Mouse (Mus musculus) hindbrain, postnatal 0 days (tissue): ENCODE results near the gene Pramef8. TPM values are rescaled to one million over a fixed set of nuclear protein-coding genes. Genes with fewer than 3 reads are reported as not detected.

Source experiments
- ATAC-seq: fragments of 200-750 bp; cut with Nextera tagmentation; 2 replicates; pipeline ENCODE4 v1.8.0; 2017; ENCODE audit warnings: mild to moderate bottlenecking, moderate TSS enrichment, moderate library complexity
- DNase-seq: peaks from one replicate; pipeline ENCODE4 v3.0.0-alpha.2; 2015; ENCODE audit warnings: low spot score
- H3K27ac ChIP-seq: fragments of 300-500 bp; sonication (generic); 2 replicates; pipeline ENCODE4 v1.5.1; 2014; ENCODE audit warnings: mild to moderate bottlenecking
- H3K27me3 ChIP-seq: fragments of 300-500 bp; sonication (generic); 2 replicates; pipeline ENCODE4 v1.6.1; 2014; ENCODE audit warnings: low read length, mixed read lengths; ENCODE audit not compliant: insufficient read depth
- H3K36me3 ChIP-seq: fragments of 300-500 bp; sonication (generic); 2 replicates; pipeline ENCODE4 v1.6.1; 2014; ENCODE audit warnings: low read length, mixed read lengths; ENCODE audit not compliant: insufficient read depth
- H3K4me1 ChIP-seq: fragments of 300-500 bp; sonication (generic); 2 replicates; pipeline ENCODE4 v1.6.1; 2014; ENCODE audit warnings: antibody characterized with exemption, low read length, mixed read lengths; ENCODE audit not compliant: insufficient read depth
- H3K4me2 ChIP-seq: fragments of 300-500 bp; sonication (generic); 2 replicates; pipeline ENCODE4 v1.6.1; 2014; ENCODE audit warnings: low read depth, mild to moderate bottlenecking, low read length, moderate library complexity, mixed read lengths
- H3K4me3 ChIP-seq: fragments of 300-500 bp; sonication (generic); 2 replicates; pipeline ENCODE4 v1.5.1; 2014; ENCODE audit warnings: low read length
- H3K9ac ChIP-seq: fragments of 300-500 bp; sonication (generic); replicated peaks from 2 replicates; pipeline ENCODE4 v1.6.1; 2014; ENCODE audit warnings: mild to moderate bottlenecking, low read length, moderate library complexity, mixed read lengths
- H3K9me3 ChIP-seq: fragments of 300-500 bp; sonication (generic); 2 replicates; pipeline ENCODE4 v1.6.1; 2016; ENCODE audit warnings: low read length, mixed read lengths
- CTCF ChIP-seq: IDR thresholded peaks from 2 replicates; pipeline ENCODE4 v1.5.1; 2016; ENCODE audit warnings: antibody characterized with exemption, control low read depth, low read depth
- WGBS: fragments of 180-500 bp; shearing (Covaris S2); extraction: QIAGEN DNeasy Blood & Tissue Kit; methylation state at CpG from one replicate; pipeline ENCODE4 v1.1.7; 2014; 5-methylcytosine and 5-hydroxymethylcytosine counted together
- polyA plus RNA-seq: library from polyadenylated mRNA; unstranded; fragments of >200 nt; fragmentation: Nextera tagmentation; extraction: Ambion mirVana; gene quantifications from 2 replicates; pipeline ENCODE4 v1.2.1, GENCODE M21; 2015
- total RNA-seq: library from RNA; depleted of rRNA; stranded (reverse); fragments of >200 nt; gene quantifications from 2 replicates; pipeline ENCODE4 v1.2.3, GENCODE M21; 2014; rRNA removed

Pramef8 gene
- total and polyA plus RNA-seq, 2 experiments from 2014 or later = 18.3 to 48.5 TPM

DNA sequence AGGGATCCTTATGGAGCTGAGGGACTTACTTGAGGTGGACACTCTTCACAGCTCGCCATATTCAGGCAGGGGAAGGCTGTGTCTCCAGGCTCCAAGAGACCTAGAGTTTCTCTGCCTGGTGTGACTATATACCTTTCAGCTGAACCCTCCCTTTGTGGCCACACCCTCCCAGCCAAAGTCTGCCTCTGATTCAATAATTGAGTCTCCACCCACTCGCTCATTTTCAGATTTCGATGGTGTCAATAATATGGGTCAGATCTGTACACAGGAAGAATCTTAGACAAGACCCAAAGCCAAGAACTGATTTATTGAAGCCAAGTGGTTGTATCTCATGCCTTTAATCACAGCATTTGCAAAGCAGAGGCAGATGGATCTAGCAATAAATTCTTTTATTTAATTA, 38.0 kb downstream of the Pramef8 start, which contains the start of gene Oog4:
Gene Oog4, minus strand, starts transcription at position 101 of the 400 bp plus-strand sequence.
- H3K27ac ChIP-seq = no peak within 1 kb of the TSS
- H3K9me3 ChIP-seq = no peaks in the 10 kb centered on the region
- no peak within 1 kb of the TSS for H3K4me3 ChIP-seq
- H3K4me1 ChIP-seq = no peaks in the 10 kb centered on the region
- 88% methylated on average over 3 of the region's 3 CpGs for WGBS
- TF ChIP-seq CTCF = no peak
- H3K4me2 ChIP-seq = no peak within 1 kb of the TSS
- H3K9ac ChIP-seq = no peak within 1 kb of the TSS
- no peaks in the 10 kb centered on the region for H3K27me3 ChIP-seq
- DNase-seq (no peak), ATAC-seq (no peak)
- H3K36me3 ChIP-seq = no peaks in the 10 kb centered on the region

Other genes starting within 250 kb of the Pramef8 start
- 16.6 and 23.8 TPM in 2 replicates for gene Prdm2, start 199.4 kb upstream of the Pramef8 start, total RNA-seq
- 10.3 and 11.0 TPM in 2 replicates for gene Prdm2, start 199.4 kb upstream of the Pramef8 start, polyA plus RNA-seq
- 31.8 and 56.8 TPM in 2 replicates for gene Pdpn, start 112.9 kb upstream of the Pramef8 start, total RNA-seq
- 45.5 and 51.4 TPM in 2 replicates for gene Pdpn, start 112.9 kb upstream of the Pramef8 start, polyA plus RNA-seq
- gene Lrrc38, start 62.7 kb upstream of the Pramef8 start, total RNA-seq = 0.29 and 0.63 TPM in 2 replicates
- gene Lrrc38, start 62.7 kb upstream of the Pramef8 start, polyA plus RNA-seq = 0.84 and 0.97 TPM in 2 replicates
- not detected in 2 replicates for gene Pramel1, start 18.0 kb upstream of the Pramef8 start, total RNA-seq
- gene Pramel1, start 18.0 kb upstream of the Pramef8 start, polyA plus RNA-seq = not detected in 2 replicates
- not detected in 2 replicates for gene Oog4, start 37.9 kb downstream of the Pramef8 start, total RNA-seq
- not detected in 2 replicates for gene Oog4, start 37.9 kb downstream of the Pramef8 start, polyA plus RNA-seq
- not detected in 2 replicates for gene Gm13043, start 98.9 kb downstream of the Pramef8 start, total RNA-seq
- gene Gm13043, start 98.9 kb downstream of the Pramef8 start, polyA plus RNA-seq = not detected in 2 replicates
- gene Gm13040, start 123.5 kb downstream of the Pramef8 start, total RNA-seq = not detected in 2 replicates
- not detected in 2 replicates for gene Gm13040, start 123.5 kb downstream of the Pramef8 start, polyA plus RNA-seq
- not detected in 2 replicates for gene BC080695, start 139.3 kb downstream of the Pramef8 start, total RNA-seq
- gene BC080695, start 139.3 kb downstream of the Pramef8 start, polyA plus RNA-seq = not detected in 2 replicates
- not detected in 2 replicates for gene Gm13057, start 139.3 kb downstream of the Pramef8 start, total RNA-seq
- not detected in 2 replicates for gene Gm13057, start 139.3 kb downstream of the Pramef8 start, polyA plus RNA-seq
- gene Gm13083, start 202.6 kb downstream of the Pramef8 start, total RNA-seq = not detected in 2 replicates
- gene Gm13083, start 202.6 kb downstream of the Pramef8 start, polyA plus RNA-seq = not detected in 2 replicates
- gene Gm13088, start 244.8 kb downstream of the Pramef8 start, total RNA-seq = not detected in 2 replicates
- not detected in 2 replicates for gene Gm13088, start 244.8 kb downstream of the Pramef8 start, polyA plus RNA-seq